Mouse (Mus musculus): ENCODE results near the gene Akap8l.

DNA sequence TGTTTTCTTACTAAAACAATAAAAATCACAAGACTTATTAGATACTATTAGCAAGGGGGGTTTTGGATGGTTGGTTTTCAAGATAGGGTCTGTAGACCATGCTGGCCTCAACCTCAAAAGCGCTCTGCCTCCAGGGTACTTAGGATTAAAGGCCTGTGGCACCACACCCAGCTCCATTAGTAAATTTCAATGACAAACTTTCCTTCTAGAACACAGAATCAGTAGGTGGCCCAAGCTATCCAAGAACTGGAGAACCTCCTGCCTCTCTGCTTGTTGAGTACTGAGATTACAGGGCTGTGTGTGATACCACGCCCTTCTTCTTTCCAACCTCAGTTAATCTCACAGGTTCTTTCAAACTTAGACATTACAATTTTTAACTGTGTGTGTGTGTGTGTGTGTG, 69.3 kb downstream of the Akap8l start:
- TF ChIP-seq CTCF (IDR thresholded peaks at IDR 0.05; ENCODE audit: borderline replicate concordance, extremely low read depth, insufficient read depth, insufficient read length) = no peak
- no peak for TF ChIP-seq POLR2A (IDR thresholded peaks at IDR 0.05; ENCODE audit: borderline replicate concordance, extremely low read depth, insufficient read depth, insufficient read length, poor library complexity, severe bottlenecking)
